9 mouse cellular contexts compared by ENCODE assay signal in genomic region chr1:155810616-155811015, GRCm38 (mm10). TPM values are rescaled to one million over a fixed set of nuclear protein-coding genes. Genes with fewer than 3 reads are reported as not detected.
DNase-seq lines count a peak whose midpoint lies in the region; ATAC-seq and TF ChIP-seq lines count a peak whose summit lies in the region.
"Had no signal": no experiment of that assay in that cellular context is flagged by ENCODE, and none has a peak within 500 bp of the region (broad histone marks: within the 10 kb centered on the region; RNA-seq: fewer than 3 reads in every experiment).

No protein-coding gene starts in this region.

- H3K4me2 ChIP-seq in lung, embryonic 16.5 days (ENCODE audit: low read depth, low read length), result peak overlapping the region; percentile 79

- in situ Hi-C loops in ES-E14 (cut with MboI; ENCODE audit: low sequenced_read_pairs in 2 of 2, unreplicated experiment in 2 of 2), result no loop called here

- no peaks in the 10 kb centered on the region; the same call in 1 of the 2 replicates for H3K36me3 ChIP-seq in ES-E14 (ENCODE audit: control insufficient read depth, insufficient read depth, low read length, poor library complexity, severe bottlenecking)
- H3K36me3 ChIP-seq in lung, embryonic 16.5 days (ENCODE audit: control insufficient read depth, insufficient read depth, low read length), result no peaks in the 10 kb centered on the region
- H3K36me3 ChIP-seq: forebrain, embryonic 10.5 days had no signal

- H3K27me3 ChIP-seq in lung, embryonic 16.5 days (ENCODE audit: control insufficient read depth, insufficient read depth, low read depth, low read length), result no peaks in the 10 kb centered on the region

- H3K9me3 ChIP-seq in ES-E14 (ENCODE audit: control insufficient read depth, insufficient read depth, low read depth, low read length), result no peaks in the 10 kb centered on the region
- H3K9me3 ChIP-seq in lung, embryonic 16.5 days (ENCODE audit: control insufficient read depth, low read length), result no peaks in the 10 kb centered on the region
- H3K9me3 ChIP-seq: forebrain, embryonic 10.5 days had no signal

- WGBS in lung, embryonic 16.5 days, result 26% methylated on average over 7 of the region's 7 CpGs

- no peak overlapping the region for H3K9ac ChIP-seq in ES-E14 (ENCODE audit: insufficient read depth, low read depth, low read length, poor library complexity, severe bottlenecking)
- no peak overlapping the region; the same call in 1 of the 2 replicates for H3K9ac ChIP-seq in lung, embryonic 16.5 days (ENCODE audit: low read length)

- peak; percentile 30 for DNase-seq in embryo, embryonic 11 days
- DNase-seq in embryo, embryonic 9.5 days (ENCODE audit: extremely low spot score), result no peak
- DNase-seq in ES-E14 (ENCODE audit: low read depth, low spot score), result no peak
- peak; percentile 44 for DNase-seq in heart, postnatal 4 days
- DNase-seq in right cerebral cortex, adult 2 months (ENCODE audit: low spot score in 2 of 2), result no peak
- no peak for DNase-seq in layer of hippocampus, adult 9-10 months (ENCODE audit: low spot score)

- H3K4me3 ChIP-seq in ES-E14 (ENCODE audit: insufficient read depth in 1 of 2, low read depth in 1 of 2, low read length in 2 of 2, poor library complexity in 1 of 2, severe bottlenecking in 1 of 2), result no peak overlapping the region
- peak overlapping the region; percentile 15 for H3K4me3 ChIP-seq in lung, embryonic 16.5 days (ENCODE audit: low read length)

- ATAC-seq in lung, embryonic 16.5 days (ENCODE audit: low read depth), result peak; percentile 8; the same call in 1 of the 2 replicates
- no peak for ATAC-seq in activated CD4-positive, CD25-positive, alpha-beta regulatory T cell, adult 4 months

- H3K4me1 ChIP-seq in ES-E14 (ENCODE audit: control insufficient read depth in 2 of 2, insufficient read depth in 2 of 2, low read length in 2 of 2, poor library complexity in 1 of 2), result peaks cover 0 to 2% of the 10 kb centered on the region in 2 experiments; a peak in 1 of 4 replicates
- H3K4me1 ChIP-seq in lung, embryonic 16.5 days (replicated peaks; ENCODE audit: control insufficient read depth, insufficient read depth, low read length), result peaks cover 29% of the 10 kb centered on the region

- no peak overlapping the region for H3K27ac ChIP-seq in ES-E14 (ENCODE audit: insufficient read depth, low read depth, low read length, poor library complexity, severe bottlenecking)
- H3K27ac ChIP-seq in lung, embryonic 16.5 days (ENCODE audit: low read length), result peak overlapping the region; percentile 88
- H3K27ac ChIP-seq: forebrain, embryonic 10.5 days had no signal

TF ChIP-seq in ES-E14, 5 proteins besides CTCF, POLR2A, EP300 and RAD21:
- TF ChIP-seq CHD2 (IDR thresholded peaks at IDR 0.05; ENCODE audit: low read depth, low read length) (no peak), MAFK (IDR thresholded peaks at IDR 0.05; ENCODE audit: insufficient read depth, low read depth, low read length) (0 out of 2 replicates have a peak, but pooled peaks have one; percentile 30)
TF ChIP-seq in ES-E14: peak in this region for 1.

RNA-seq across cellular contexts. Expression of gene Qsox1, which starts 2.1 kb away (rescaled TPM):
- 25.7 and 38.1 TPM in 2 replicates for total RNA-seq in ES-E14 (2012; rRNA removed)
- 10 to 100 TPM; 76.5 to 77.4 TPM for total RNA-seq in heart, postnatal 4 days (2021)
- polyA plus RNA-seq in lung, embryonic 16.5 days (2015; fragmentation: Nextera tagmentation; extraction: Ambion mirVana), result 47.8 and 52.0 TPM in 2 replicates
- 10 to 100 TPM; 26.9 to 46.2 TPM for polyA plus RNA-seq in activated CD4-positive, CD25-positive, alpha-beta regulatory T cell, adult 4 months (2017; shearing (Covaris generic))

RNA-seq across cellular contexts. Expression of gene Lhx4, which starts 59.1 kb away (rescaled TPM):
- 0.05 and 0.13 TPM in 2 replicates for total RNA-seq in ES-E14 (2012; rRNA removed)
- total RNA-seq in heart, postnatal 4 days (2021), result not detected
- 0.04 TPM in 1 of 2 replicates, not detected in the other for polyA plus RNA-seq in lung, embryonic 16.5 days (2015; fragmentation: Nextera tagmentation; extraction: Ambion mirVana)
- polyA plus RNA-seq in activated CD4-positive, CD25-positive, alpha-beta regulatory T cell, adult 4 months (2017; shearing (Covaris generic)), result under 1 TPM in 1 of 2 experiments, not detected in 1; 0.42 TPM
- polyA plus RNA-seq: forebrain, embryonic 10.5 days had no signal

Comparison
In these comparisons a context has a peak if more than half of its experiments do, and no peak if none do; other contexts are left out.
1. DNase-seq: peak in embryo, embryonic 11 days (single experiment) and heart, postnatal 4 days (single experiment); none in embryo, embryonic 9.5 days (single experiment), ES-E14 (single experiment), right cerebral cortex, adult 2 months (0 of 2) and layer of hippocampus, adult 9-10 months (single experiment).